Mouse (Mus musculus) lung, postnatal 10 days (tissue): Measurements from ENCODE around the gene Nemf.
A peak's percentile ranks its signal among the peaks of the same experiment; 100 is the strongest.
"Not testable (repeated sequence)": the region's sequence is repeated elsewhere in the genome, so short reads cannot be mapped to it uniquely, and the experiment has no call there.

Experiments used
- DNase-seq: peaks from one replicate; pipeline ENCODE4 v3.0.0; 2021

Nemf gene

GRCm38 (mm10) chr12:69356546-69357299 lies at the start of gene Nemf:
Gene Nemf (minus strand): TSS chr12:69357165.
- DNase-seq = peak; percentile 90

- DNase-seq = no peak
Observed at GRCm38 (mm10) chr12:69402594-69403167, 45.7 kb upstream of the Nemf start.

GRCm38 (mm10) chr12:69402100-69402499 lies 45.1 kb upstream of the Nemf start:
- DNase-seq = no peak

- peak; percentile 30 for DNase-seq
Observed at GRCm38 (mm10) chr12:69400871-69401286, 43.9 kb upstream of the Nemf start.

- no peak for DNase-seq
Observed at GRCm38 (mm10) chr12:69400367-69400766, 43.4 kb upstream of the Nemf start.

- no peak for DNase-seq
Observed at GRCm38 (mm10) chr12:69394456-69394855, 37.5 kb upstream of the Nemf start.

GRCm38 (mm10) chr12:69393076-69393475 lies 36.1 kb upstream of the Nemf start:
- no peak for DNase-seq

- DNase-seq = no peak
Observed at GRCm38 (mm10) chr12:69390000-69390698, 33.2 kb upstream of the Nemf start.

GRCm38 (mm10) chr12:69389273-69389938 lies 32.4 kb upstream of the Nemf start:
- DNase-seq = no peak

GRCm38 (mm10) chr12:69388321-69388869 lies 31.4 kb upstream of the Nemf start:
- DNase-seq = no peak

GRCm38 (mm10) chr12:69386281-69386732 lies 29.3 kb upstream of the Nemf start:
- DNase-seq = not testable (repeated sequence)

GRCm38 (mm10) chr12:69385542-69386280 lies 28.7 kb upstream of the Nemf start:
- DNase-seq = no peak

- DNase-seq = no peak
Observed at GRCm38 (mm10) chr12:69384606-69385005, 27.6 kb upstream of the Nemf start.

- DNase-seq = no peak
Observed at GRCm38 (mm10) chr12:69382880-69383279, 25.9 kb upstream of the Nemf start.

- no peak for DNase-seq
Observed at GRCm38 (mm10) chr12:69378558-69379454, 21.8 kb upstream of the Nemf start.

GRCm38 (mm10) chr12:69377636-69378035 lies 20.7 kb upstream of the Nemf start:
- DNase-seq = not testable (repeated sequence)

GRCm38 (mm10) chr12:69377188-69377587 lies 20.2 kb upstream of the Nemf start:
- DNase-seq = no peak

- no peak for DNase-seq
Observed at GRCm38 (mm10) chr12:69376132-69376531, 19.2 kb upstream of the Nemf start.

GRCm38 (mm10) chr12:69373850-69374766 lies 17.1 kb upstream of the Nemf start:
- DNase-seq = no peak
